Mouse (Mus musculus) inflammation-experienced regulatory T-cells (primary cell): ENCODE data around the gene Fnd3c2. TPM values are rescaled to one million over a fixed set of nuclear protein-coding genes. Genes with fewer than 3 reads are reported as not detected.

Experiments used
- polyA plus RNA-seq, 2 experiments: library from polyadenylated mRNA; unstranded; fragments of 100-300 nt; shearing (Covaris generic); gene quantifications; one replicate each; pipeline ENCODE4 v1.2.1; 2017

The Fnd3c2 gene
- polyA plus RNA-seq, result not detected

DNA sequence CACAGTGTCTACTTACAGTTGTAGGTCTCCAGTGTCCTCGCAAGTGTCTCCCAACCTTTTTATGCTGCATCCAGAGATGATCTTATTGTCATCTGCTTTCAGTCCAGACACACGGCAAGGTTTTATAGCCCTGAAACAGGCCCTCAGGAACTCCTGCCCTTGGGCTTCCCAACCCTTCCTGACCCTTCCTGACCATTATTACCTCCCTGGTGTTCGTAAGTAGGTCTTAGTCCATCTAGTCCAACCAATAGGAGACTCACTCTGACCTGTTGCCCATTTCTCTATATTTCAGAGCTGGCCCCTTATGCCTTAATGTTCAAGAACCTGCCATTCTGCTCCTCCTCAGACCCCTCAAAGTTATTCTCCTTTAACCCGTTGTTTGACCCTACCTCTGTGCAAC lies at the start of gene Fnd3c2:
Gene Fnd3c2 (minus strand): TSS at position 101 of the 400 bp plus-strand sequence.

DNA sequence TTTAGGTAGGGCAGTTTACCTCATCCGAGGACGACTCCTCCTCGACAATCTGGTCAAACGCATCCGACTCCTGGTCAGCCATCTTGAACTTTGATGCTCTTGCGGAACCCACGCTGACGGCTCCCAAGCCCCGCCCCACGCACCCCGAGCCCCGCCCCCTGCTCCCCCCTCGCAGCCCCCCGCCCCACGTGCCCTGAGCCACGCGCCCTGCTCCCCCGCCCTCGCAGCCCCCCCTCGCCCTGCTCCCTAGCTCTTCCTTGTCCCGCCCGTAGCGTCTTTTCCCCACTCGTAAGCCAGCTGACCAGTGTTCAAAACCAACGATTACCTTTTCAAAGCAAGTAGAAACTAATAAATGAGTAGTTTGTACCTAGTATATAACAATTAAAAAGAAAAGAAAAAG lies 34.1 kb downstream of the Fnd3c2 start, which contains the start of gene Taf9b:
Gene Taf9b (minus strand): TSS at position 101 of the 400 bp plus-strand sequence.

DNA sequence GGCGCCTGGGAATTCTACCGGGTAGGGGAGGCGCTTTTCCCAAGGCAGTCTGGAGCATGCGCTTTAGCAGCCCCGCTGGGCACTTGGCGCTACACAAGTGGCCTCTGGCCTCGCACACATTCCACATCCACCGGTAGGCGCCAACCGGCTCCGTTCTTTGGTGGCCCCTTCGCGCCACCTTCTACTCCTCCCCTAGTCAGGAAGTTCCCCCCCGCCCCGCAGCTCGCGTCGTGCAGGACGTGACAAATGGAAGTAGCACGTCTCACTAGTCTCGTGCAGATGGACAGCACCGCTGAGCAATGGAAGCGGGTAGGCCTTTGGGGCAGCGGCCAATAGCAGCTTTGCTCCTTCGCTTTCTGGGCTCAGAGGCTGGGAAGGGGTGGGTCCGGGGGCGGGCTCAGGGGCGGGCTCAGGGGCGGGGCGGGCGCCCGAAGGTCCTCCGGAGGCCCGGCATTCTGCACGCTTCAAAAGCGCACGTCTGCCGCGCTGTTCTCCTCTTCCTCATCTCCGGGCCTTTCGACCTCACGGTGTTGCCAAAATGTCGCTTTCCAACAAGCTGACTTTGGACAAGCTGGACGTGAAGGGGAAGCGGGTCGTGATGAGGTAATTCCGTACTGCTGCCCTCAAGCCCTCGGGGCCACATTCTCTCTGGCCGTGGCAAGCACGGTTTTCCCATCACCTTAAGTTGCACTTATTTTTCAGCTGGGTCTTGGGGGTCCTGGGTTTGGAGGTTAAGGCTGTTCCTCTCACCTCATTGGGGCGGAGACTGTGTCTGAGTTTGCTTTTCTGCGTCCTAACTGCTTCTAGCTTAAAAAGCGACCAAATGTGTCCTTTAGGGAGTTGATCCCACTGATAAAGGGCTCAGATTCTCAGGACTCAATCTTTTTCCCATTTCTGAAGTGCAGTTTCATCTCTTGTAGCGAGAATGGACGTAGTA lies 68.2 kb downstream of the Fnd3c2 start, which contains the start of gene Pgk1:
Gene Pgk1 (plus strand): TSS at position 388 of the 937 bp plus-strand sequence.

Other genes with a start within 250 kb of the Fnd3c2 start
- 10 to 100 TPM; 28.4 to 43.9 TPM for gene Magt1, start 243.5 kb downstream of the Fnd3c2 start, polyA plus RNA-seq
- 100 to 1,000 TPM; 226 to 240 TPM for gene Cox7b, start 239.7 kb downstream of the Fnd3c2 start, polyA plus RNA-seq
- 10 to 100 TPM in 1 of 2 experiments, 1 to 10 TPM in 1; 6.9 to 10.2 TPM for gene Atp7a, start 228.1 kb downstream of the Fnd3c2 start, polyA plus RNA-seq
- gene Tlr13, start 112.2 kb downstream of the Fnd3c2 start, polyA plus RNA-seq, result not detected
- gene Pgk1, start 68.3 kb downstream of the Fnd3c2 start, polyA plus RNA-seq, result 100 to 1,000 TPM; 123 to 125 TPM
- 10 to 100 TPM; 37.0 to 43.0 TPM for gene Taf9b, start 34.2 kb downstream of the Fnd3c2 start, polyA plus RNA-seq
- not detected for gene Fndc3c1, start 230.0 kb upstream of the Fnd3c2 start, polyA plus RNA-seq